Mouse (Mus musculus) layer of hippocampus, adult 9-11 months (tissue): ENCODE results near the gene Zfp512b.

Experiments
- DNase-seq: peaks from one replicate; pipeline ENCODE4 v3.0.0; 2022

Gene Zfp512b

DNA sequence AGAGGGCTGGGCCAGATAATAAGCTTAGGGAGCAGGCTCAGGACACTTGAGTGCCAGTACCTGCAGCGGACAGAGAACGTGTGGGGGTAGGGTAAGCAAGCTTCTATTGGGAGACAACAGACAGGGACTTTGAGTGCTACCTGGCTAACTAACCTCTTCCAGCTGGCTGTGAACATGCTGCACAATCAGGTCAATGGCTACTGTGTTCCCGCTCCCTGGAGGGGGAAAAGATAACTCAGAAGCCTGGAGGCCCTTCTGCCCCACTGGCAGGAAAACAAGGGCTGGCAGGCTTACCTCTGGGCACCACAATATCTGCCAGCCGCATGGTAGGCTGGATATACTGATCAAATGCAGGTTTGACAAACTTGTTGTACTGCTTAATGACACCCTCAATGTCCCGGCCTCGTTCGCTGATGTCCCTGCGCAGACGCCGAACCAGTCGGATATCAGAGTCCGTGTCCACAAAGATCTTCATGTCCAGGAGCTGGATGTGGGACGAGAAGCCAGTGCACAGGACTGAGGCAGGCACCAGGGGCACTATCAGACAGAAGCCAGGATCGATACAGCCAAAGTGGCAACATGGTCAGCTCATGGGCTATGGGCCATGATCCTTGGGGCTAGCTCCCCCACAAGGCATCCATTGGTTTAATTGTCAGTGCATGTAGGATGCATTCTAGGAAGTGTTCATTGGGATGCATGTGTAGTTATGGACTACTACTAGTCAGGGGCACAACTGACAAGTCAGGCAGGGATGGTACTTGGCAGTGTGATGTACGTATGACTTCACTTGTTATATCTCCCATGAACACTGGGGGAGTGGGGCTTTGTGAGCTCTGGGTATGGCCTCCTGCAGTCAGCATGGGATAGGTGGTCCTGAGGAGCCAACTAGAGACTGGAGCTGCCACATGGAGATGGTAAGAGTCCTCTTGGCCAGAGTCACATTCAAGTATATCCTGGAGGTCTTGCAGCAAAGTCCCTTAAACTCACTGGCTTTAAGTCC, 19.4 kb downstream of the Zfp512b start:
- no peak for DNase-seq

DNA sequence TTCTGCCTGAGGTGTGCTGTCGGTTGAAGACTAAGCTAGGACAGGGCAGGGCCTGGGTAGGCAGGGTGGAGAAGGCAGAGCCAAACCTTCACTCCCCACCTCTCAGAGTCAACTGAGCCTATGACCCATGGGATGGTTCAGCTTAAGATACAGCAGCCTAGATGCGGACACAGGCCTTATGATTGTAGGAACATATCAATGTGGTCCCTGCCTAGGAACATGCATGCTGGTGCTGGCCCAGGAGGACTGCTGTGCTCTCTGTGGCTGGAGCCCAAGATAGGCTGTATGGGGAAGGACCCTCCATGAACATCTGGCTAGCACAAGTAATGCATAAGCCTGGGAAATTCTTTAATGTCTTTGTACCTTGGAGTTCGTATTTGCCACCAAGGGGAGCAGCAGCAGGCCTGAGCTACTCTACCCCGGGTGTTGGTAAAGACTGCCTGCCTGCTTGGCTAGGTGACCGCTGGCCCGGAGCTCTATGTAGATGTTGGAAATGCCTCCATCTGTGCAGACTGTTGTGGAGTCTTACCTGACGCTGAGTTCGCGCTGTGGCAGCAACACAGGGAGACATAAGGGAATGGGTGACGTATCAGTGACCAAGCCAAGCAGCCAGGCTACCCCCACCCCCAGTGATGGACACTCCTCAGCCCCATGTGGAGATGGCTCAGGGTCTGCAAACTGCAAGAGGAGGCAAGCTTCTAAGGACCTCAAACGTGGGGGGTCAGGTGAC, 20.5 kb downstream of the Zfp512b start:
- no peak for DNase-seq

DNA sequence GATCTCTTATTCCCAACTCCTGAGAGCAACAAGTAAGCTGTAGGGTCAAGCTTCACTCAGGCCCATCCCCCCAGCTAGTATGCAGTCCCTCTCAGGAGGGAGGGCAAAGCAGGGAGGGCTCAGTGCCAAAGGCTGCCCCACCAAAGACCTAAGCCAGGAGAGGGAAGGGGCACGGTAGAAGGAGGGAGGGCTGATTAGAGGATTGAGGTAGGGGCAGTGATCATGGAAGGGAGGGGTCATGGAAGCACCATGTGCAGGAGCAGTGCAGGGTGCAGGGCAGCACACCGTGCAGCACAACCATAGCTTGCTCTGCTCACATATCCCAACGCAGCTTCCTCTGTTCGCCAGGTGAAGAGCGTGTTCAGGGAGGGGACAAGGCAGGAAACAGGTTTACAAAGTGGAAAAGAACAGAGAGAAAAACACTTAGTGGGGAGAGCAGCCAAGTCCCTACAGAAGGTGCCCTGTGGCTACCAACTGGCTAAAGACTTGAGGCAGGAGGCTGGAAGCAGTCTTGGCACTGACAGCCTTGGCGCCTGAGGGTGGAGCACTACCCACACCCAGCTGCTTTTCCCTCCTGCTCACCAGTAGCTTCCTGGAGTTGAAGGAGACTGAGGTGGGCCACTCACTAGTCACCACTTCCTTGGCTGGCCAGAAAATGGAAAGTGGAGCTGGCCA, 21.5 kb downstream of the Zfp512b start:
- DNase-seq = peak; percentile 58

DNA sequence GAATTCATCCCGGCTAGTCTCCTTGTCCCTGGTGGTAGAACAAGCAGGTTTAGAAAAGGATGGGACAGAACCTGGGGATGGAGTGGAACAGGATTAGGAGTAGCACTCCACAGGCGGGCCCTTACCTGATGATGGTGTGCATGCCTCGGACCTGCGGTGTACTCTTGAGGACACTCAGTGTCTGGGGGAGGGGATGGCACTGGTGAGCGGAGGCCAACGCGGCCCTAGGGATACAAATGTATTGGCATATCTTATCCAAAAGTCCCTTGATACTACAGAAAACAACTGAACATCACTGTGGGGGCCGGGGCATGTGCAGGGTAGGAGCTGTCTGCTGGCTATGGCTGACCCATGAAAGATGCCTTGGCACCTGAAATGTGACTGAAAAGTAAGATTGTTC, 22.2 kb downstream of the Zfp512b start:
- DNase-seq = no peak

DNA sequence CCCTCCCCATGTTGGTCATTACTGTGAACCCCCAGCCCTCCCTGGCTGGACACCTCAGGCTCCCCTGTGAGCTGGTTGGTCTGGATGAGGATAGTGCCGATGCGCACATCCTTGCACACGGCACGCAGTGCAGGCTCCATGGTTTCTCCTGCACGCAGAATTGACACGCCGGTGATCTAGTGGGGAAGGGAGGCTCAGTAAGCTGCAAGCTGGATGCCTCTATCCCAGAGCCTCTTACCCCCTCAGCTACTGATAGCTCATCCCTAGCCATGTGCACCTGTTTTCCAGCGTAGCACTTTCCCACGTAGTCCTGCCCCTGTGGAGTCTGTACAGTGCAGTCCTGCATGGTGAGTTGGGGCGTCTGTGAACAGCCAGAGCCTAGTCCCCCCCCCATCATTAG, 22.7 kb downstream of the Zfp512b start:
- DNase-seq = no peak

DNA sequence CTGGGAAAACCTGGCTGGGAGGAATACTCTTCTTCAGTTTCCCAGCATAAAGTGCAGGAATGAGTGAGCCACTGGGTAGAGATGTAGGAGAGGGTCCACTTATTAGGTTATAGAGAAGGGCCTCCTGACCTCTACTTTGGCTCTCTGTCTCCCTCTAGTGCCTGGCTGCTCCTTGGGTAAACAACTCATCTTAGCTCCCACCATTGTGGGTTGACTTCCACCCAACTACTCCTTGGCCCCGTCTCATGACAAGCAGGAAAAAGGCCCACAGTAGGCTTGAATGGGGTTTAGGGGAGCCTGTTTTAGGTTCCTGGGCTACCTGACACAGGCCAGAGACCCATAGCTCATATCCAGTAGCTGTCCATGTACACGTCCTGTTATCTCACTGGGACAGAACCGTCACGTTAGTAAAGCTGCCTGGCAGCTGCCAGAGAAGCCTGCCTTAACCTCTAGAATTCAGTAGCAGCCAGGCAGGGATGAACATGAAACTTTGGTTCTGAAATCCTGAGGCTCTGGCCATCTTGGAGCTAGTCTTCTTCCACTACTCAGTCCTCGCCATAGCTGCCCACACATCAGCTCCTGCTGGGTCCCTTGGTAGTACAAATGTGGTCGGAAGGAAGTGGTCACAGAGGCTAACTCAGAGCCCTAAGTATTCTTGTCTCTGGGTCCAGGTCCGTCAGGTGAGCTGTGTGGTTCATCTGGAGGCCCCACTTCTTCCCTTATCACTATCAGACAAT, 24.2 kb downstream of the Zfp512b start:
- DNase-seq = no peak

DNA sequence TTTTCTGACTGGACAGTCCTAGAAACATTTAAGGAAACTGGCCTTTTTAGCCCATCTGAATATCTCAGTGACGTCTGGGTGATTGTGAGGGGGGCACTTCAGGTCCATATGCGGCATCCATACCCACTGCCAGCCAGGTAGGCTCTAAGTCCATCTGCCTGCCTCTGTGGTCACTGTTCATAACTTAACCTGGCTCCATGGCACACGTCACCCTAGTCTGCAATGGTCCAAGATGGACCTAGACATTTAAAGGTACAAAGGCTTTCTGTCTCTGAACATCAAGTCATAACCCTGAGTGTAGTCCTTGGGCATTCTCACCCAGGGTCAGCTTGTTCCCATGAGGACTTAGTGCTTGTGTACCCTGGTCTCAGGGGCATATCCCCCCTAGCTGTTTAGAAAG, 25.3 kb downstream of the Zfp512b start:
- DNase-seq = no peak

DNA sequence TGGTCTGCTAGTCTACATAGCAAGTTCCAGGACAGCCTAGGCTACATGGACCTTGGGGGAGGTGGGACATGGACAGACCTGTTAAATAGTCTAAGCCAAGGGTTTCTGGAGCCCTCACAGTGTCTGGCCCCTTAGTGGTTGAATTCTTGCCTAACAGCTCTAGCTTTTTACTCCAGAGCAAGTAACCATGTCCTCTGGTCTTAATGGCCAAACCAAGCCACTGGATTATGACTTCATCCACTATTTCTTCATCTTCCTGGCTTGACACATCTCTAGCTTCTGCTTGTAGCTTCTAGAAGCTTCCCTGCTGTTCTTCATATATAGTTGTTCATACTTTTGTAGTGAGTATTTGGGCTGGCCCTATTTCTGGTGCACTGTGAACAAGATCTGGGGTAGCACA, 38.8 kb downstream of the Zfp512b start:
- no peak for DNase-seq

DNA sequence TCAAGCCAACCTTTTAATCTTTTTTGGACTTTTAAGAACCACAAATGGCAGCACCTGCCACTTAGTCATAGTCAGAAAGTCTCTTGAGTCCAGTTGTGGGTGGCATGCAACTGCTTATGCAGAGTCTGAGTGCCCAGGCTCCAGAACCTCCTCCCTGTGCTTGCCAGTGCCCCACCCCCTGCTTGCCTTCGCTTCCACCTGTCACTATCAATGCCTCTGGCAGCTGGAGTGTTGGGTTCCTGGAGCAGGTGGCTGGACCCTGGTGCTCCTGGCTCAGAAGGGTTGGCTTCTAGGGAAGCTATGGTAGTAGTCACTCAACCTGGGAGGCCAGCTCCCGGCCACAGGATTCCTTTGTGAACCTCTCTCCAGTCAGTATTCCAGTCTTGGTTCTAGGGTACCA, 42.4 kb downstream of the Zfp512b start:
- no peak for DNase-seq

DNA sequence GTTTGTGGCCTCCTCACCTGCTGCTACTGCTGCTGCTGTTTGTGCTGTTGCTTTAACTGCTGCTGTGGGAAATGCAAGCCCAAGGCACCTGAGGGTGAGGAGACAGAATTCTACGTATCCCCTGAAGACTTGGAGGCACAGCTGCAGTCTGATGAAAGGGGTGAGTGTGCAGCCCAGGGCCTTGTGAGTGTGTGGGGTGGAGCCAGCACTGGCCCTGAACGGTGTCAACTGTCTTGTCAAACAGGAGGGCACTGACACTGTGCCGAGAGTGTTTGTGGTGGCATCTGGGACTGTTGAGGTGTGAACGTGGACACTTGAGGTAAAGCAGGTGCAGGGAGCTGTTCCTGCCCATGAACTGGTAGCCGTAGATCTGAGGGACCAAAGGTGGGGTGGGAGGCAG, 43.9 kb downstream of the Zfp512b start:
- DNase-seq = no peak

DNA sequence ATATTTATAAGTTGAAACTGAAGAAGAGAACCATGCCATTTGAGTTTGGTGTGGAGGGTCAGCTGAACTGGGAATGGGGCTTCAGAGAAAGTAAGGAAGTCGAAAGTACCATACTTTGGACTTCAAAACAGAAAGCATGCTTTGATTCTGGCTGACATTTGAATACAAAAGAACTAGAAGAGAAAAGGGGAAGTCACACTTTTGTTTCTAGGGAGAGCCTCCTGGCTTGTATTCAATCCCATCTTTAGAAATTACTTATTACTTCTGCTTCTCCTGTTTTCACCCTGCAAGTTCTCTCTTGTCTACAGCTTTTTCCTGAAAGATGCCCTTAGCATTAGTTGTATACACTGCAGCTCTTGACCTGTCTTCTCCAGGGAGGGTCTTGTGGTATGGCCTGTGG, 44.4 kb downstream of the Zfp512b start:
- no peak for DNase-seq

DNA sequence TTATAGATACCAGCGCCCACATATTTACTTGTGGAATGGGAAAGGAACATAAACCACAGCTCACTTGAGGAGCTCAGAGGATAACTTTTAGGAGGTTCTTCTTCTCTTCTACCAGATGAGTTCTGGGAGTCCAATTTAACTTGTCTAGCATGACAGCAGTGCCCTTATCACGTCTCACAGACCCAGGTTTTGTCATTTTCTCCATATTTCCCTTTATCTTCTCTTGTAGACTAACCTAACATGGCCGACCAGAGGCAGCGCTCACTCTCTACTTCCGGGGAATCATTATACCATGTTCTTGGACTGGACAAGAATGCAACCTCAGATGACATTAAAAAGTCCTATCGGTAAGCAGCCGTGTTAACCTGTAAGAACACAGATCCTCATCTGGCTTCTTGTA, 46.5 kb downstream of the Zfp512b start:
- DNase-seq = no peak

DNA sequence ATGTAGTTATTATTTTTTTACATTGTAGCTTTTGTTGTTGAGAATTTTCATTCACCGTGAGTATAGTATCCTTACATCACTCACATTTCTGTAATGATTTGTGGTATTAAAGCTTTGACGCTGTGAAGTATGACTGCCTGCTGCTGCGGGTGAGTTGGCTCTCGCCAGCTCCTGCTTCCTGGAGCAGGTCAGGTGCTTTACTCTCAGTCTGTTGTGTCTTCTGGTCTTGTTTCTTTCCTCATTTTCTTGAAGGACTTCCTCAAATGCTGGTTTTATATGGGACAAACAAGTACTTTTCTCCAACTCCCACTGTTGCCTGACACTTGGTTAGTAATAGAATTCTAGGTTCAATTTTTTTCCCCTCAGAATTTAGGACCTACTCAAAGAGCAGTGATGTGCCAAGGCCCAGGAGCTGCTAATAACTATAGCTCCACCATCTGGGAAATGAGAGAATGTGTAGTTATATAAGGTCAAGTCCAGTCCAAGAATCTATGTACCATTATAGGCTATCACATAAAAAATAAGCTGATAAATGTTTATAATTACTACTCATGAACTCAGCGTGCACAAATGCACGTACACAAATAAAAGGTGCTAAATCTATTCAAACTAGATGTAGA, 50.7 kb downstream of the Zfp512b start:
- DNase-seq = no peak

DNA sequence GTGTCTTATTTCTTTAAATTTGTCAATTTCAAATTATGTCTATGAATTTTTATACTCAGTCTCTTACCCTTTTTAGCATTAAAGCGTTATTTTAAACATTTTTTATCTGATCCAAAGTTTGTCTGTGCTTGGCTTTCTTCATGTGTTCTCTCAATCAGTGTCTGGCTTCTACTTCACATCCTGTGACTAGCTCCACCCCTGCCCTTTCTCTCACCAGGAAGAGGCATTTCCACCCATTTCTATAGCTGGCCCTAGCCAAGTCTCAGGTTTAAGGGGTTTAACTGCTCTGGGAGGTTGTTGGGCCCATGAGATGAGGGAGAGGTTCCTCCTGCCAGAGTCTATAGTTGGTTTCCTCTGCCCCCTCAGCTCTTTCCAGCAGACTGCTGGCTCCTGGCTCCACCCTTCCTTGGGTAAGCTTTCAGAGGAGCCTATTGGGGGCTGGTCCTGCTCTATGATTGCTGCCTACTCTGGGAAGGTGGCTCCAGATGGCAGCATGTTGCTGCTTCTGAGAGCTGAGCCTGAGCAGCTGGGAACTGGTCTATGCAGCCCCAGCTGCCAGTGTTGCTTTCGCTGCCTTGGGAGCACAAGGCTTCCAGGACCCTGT, 55.1 kb downstream of the Zfp512b start:
- peak; percentile 83 for DNase-seq

DNA sequence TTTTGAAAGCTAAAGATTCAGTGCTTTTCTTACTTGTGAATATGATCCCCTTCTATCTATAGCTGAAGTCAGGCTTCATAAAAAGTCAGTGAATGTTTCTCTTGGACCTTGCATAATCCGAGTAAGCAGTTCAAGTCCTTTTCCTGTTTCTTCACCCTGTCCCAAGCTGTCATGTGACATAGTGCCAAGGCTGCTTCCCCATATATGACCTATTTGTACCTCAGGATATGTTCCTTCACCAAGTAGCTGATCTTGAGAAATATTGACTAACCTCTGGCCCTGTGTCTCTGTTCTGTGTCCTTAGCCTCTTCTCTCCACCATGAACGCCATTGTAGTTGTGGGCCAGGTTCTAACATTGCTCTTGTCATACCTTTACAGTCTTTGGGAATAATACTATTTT, 56.2 kb downstream of the Zfp512b start:
- DNase-seq = no peak

DNA sequence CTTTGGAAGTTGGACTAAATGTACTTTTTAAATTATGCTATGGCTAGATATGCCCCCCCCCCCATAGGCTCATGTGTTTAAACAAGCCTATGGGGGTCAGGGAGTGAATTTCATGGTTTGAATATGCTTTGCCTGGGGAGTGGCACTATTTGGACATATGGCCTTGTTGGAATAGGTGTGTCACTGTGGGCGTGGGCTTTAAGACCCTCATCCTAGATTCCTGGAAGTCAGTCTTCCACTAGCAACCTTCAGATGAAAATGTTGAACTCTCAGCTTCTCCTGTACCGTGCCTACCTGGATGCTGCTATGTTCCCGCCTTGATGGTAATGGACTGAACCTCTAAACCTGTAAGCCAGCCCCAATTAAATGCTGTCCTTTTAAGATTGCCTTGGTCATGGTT, 60.0 kb downstream of the Zfp512b start:
- no peak for DNase-seq
